Mouse (Mus musculus): ENCODE results near the gene Snai3. TPM values are rescaled to one million over a fixed set of nuclear protein-coding genes. Genes with fewer than 3 reads are reported as not detected.

The Snai3 gene
- polyA plus RNA-seq, 1 experiment = 1.3 TPM

DNA sequence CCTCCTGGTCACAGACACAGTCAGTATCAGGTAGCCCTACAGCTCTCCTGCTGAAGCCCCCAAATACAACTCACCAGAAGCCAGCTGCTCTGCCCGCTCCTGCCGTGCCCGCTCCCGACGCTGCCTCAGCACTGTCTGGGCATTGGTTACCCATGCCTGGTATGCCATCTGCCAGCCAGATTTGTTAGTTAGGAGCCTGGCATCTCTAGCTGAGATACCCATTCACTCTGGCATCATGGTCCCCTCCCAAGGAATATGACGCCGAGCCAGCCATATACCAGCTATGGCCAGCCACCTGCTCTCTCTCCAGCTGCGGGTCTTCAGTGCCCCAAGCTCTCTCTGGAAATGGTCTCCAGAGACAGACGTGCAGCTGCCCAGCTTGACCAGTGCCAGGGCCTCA is 27.9 kb upstream of the Snai3 start:
- no peaks in the 10 kb centered on the region for H3K79me2 ChIP-seq (ENCODE audit: control insufficient read depth, insufficient read depth)
- no peak overlapping the region for H3ac ChIP-seq (ENCODE audit: control insufficient read depth, insufficient read length)
- TF ChIP-seq USF1 (IDR thresholded peaks at IDR 0.05; ENCODE audit: low read depth) = no peak
- no peak for TF ChIP-seq MYOD1 (IDR thresholded peaks at IDR 0.05; ENCODE audit: control insufficient read depth in 1 of 3, insufficient read length in 2 of 3, low read depth in 2 of 3)
- no peak for TF ChIP-seq CEBPB (IDR thresholded peaks at IDR 0.05; ENCODE audit: insufficient read depth, poor library complexity, severe bottlenecking)
- TF ChIP-seq POLR2A (IDR thresholded peaks at IDR 0.05; ENCODE audit: insufficient read length, low read depth) = no peak
- TF ChIP-seq TCF3 (IDR thresholded peaks at IDR 0.05; ENCODE audit: insufficient read length, low read depth) = no peak
- no peak for TF ChIP-seq REST (IDR thresholded peaks at IDR 0.05; ENCODE audit: insufficient read depth, insufficient read length)
- no peak for TF ChIP-seq SRF (IDR thresholded peaks at IDR 0.05; ENCODE audit: control insufficient read depth, insufficient read length, low read depth)
- TF ChIP-seq MYOG (IDR thresholded peaks at IDR 0.05; ENCODE audit: control insufficient read depth in 1 of 3, insufficient read depth in 1 of 3, insufficient read length in 2 of 3, low read depth in 2 of 3) = no peak
- TF ChIP-seq POLR2AphosphoS2 (IDR thresholded peaks at IDR 0.05; ENCODE audit: insufficient read length, low read depth) = no peak
- TF ChIP-seq TCF12 (IDR thresholded peaks at IDR 0.05; ENCODE audit: insufficient read depth, poor library complexity, severe bottlenecking) = no peak
- no peak for TF ChIP-seq MAX (IDR thresholded peaks at IDR 0.05; ENCODE audit: low read depth)
- TF ChIP-seq E2F4 (IDR thresholded peaks at IDR 0.05; ENCODE audit: insufficient read depth) = no peak

DNA sequence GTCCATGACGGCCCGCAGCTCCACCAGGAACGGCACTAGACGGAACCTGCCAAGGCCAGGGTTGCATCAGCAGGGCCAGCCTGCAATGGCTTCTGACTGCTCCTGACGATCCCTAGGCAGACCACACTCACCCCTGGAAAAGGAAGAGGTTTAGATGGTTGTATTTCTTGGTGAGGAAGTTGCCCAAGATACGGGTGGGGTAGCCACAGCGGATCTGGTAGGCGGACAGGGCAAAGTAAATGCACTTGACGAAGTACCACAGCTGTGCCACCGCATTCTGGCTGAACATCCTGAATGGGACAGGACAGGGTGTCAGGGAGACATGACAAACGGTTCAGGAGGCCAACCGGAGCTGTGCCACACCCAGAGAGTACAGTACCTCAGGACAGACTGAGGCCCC is 24.3 kb upstream of the Snai3 start:
- H3K36me3 ChIP-seq (ENCODE audit: control insufficient read depth, insufficient read depth) = peaks cover 44% of the 10 kb centered on the region
- H3ac ChIP-seq (ENCODE audit: control insufficient read depth, insufficient read length) = no peak overlapping the region
- no peaks in the 10 kb centered on the region for H3K79me2 ChIP-seq (ENCODE audit: control insufficient read depth, insufficient read depth)
- no peaks in the 10 kb centered on the region for H3K27me3 ChIP-seq (ENCODE audit: control insufficient read depth, insufficient read depth, insufficient read length)
- no peak overlapping the region for H3K4me3 ChIP-seq
- no peak overlapping the region for H3K4me2 ChIP-seq (ENCODE audit: low read depth)
- TF ChIP-seq TCF3 (IDR thresholded peaks at IDR 0.05; ENCODE audit: insufficient read length, low read depth) (no peak), MAX (IDR thresholded peaks at IDR 0.05; ENCODE audit: low read depth) (no peak), POLR2A (IDR thresholded peaks at IDR 0.05; ENCODE audit: insufficient read length, low read depth) (peak; percentile 13), SRF (IDR thresholded peaks at IDR 0.05; ENCODE audit: control insufficient read depth, insufficient read length, low read depth) (no peak), CEBPB (IDR thresholded peaks at IDR 0.05; ENCODE audit: insufficient read depth, poor library complexity, severe bottlenecking) (no peak), POLR2AphosphoS2 (IDR thresholded peaks at IDR 0.05; ENCODE audit: insufficient read length, low read depth) (peak; percentile 23), USF1 (IDR thresholded peaks at IDR 0.05; ENCODE audit: low read depth) (no peak), TCF12 (IDR thresholded peaks at IDR 0.05; ENCODE audit: insufficient read depth, poor library complexity, severe bottlenecking) (no peak), MYOD1 (IDR thresholded peaks at IDR 0.05; ENCODE audit: control insufficient read depth in 1 of 3, insufficient read length in 2 of 3, low read depth in 2 of 3) (peak in 2 of 3 experiments; percentile 22 to 74), MYOG (IDR thresholded peaks at IDR 0.05; ENCODE audit: control insufficient read depth in 1 of 3, insufficient read depth in 1 of 3, insufficient read length in 2 of 3, low read depth in 2 of 3) (no peak)

More for the DNA sequence above, 27.9 kb upstream of the Snai3 start:
- H3K36me3 ChIP-seq (ENCODE audit: control insufficient read depth, insufficient read depth) = peaks cover 42% of the 10 kb centered on the region
- no peak overlapping the region for H3K4me2 ChIP-seq (ENCODE audit: low read depth)
- no peak overlapping the region for H3K4me3 ChIP-seq
- H3K27me3 ChIP-seq (ENCODE audit: control insufficient read depth, insufficient read depth, insufficient read length) = no peaks in the 10 kb centered on the region

DNA sequence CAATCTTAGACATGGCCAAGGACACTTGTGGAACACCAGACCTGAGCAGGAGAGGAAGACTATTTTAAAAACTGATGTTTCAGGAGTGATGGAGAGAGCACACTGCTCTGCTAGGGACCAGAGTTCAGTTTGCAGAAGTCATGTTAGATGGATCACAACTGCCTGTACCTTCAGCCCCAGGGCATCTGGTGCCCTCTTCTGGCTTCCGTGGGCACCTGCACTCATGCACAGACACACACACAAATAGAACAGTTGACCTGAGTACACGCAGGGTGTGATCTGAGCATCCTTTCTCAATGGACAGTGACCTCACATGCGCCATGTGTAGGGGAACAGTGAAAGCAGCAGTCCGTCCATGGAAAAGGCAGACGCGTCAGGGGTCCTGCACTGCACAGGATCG is 23.3 kb upstream of the Snai3 start:
- TF ChIP-seq POLR2A (IDR thresholded peaks at IDR 0.05; ENCODE audit: insufficient read length, low read depth) (no peak), POLR2AphosphoS2 (IDR thresholded peaks at IDR 0.05; ENCODE audit: insufficient read length, low read depth) (peak; percentile 63), REST (IDR thresholded peaks at IDR 0.05; ENCODE audit: insufficient read depth, insufficient read length) (no peak)
- H3K36me3 ChIP-seq (ENCODE audit: control insufficient read depth, insufficient read depth) = peaks cover 37% of the 10 kb centered on the region
- H3K4me2 ChIP-seq (ENCODE audit: low read depth) = no peak overlapping the region
- no peak overlapping the region for H3K4me3 ChIP-seq
- no peaks in the 10 kb centered on the region for H3K79me2 ChIP-seq (ENCODE audit: control insufficient read depth, insufficient read depth)
- H3ac ChIP-seq (ENCODE audit: control insufficient read depth, insufficient read length) = no peak overlapping the region
- no peaks in the 10 kb centered on the region for H3K27me3 ChIP-seq (ENCODE audit: control insufficient read depth, insufficient read depth, insufficient read length)

DNA sequence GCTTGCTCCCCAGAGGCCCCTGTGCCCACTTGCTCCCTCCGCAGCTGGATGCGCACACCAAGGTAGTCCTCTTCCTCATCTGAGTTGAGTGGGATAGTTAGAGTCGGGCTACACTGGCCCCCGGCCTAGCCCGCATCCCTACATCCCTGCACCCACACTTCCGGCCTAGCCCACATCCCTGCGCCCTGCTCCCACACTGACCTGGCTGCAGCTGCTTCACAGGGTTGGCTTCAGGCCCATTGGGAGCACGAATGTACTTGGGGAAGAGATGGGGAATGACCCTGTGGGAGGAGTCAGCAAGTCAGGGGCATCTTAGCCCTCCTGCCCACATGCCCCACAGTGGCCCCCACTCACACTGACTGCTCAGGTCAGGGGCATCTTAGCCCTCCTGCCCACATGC is 21.9 kb upstream of the Snai3 start:
- H3K36me3 ChIP-seq (ENCODE audit: control insufficient read depth, insufficient read depth) = peaks cover 34% of the 10 kb centered on the region
- H3K4me3 ChIP-seq = no peak overlapping the region
- H3K27me3 ChIP-seq (ENCODE audit: control insufficient read depth, insufficient read depth, insufficient read length) = no peaks in the 10 kb centered on the region
- no peak overlapping the region for H3K4me2 ChIP-seq (ENCODE audit: low read depth)
- no peak for TF ChIP-seq REST (IDR thresholded peaks at IDR 0.05; ENCODE audit: insufficient read depth, insufficient read length)
- TF ChIP-seq USF1 (IDR thresholded peaks at IDR 0.05; ENCODE audit: low read depth) = no peak
- no peak for TF ChIP-seq MYOG (IDR thresholded peaks at IDR 0.05; ENCODE audit: control insufficient read depth in 1 of 3, insufficient read depth in 1 of 3, insufficient read length in 2 of 3, low read depth in 2 of 3)
- no peak for TF ChIP-seq CEBPB (IDR thresholded peaks at IDR 0.05; ENCODE audit: insufficient read depth, poor library complexity, severe bottlenecking)
- TF ChIP-seq POLR2A (IDR thresholded peaks at IDR 0.05; ENCODE audit: insufficient read length, low read depth) = peak; percentile 8
- peak in 1 of 3 experiments; percentile 19 for TF ChIP-seq MYOD1 (IDR thresholded peaks at IDR 0.05; ENCODE audit: control insufficient read depth in 1 of 3, insufficient read length in 2 of 3, low read depth in 2 of 3)
- no peak for TF ChIP-seq MAX (IDR thresholded peaks at IDR 0.05; ENCODE audit: low read depth)
- no peak for TF ChIP-seq SRF (IDR thresholded peaks at IDR 0.05; ENCODE audit: control insufficient read depth, insufficient read length, low read depth)
- TF ChIP-seq TCF12 (IDR thresholded peaks at IDR 0.05; ENCODE audit: insufficient read depth, poor library complexity, severe bottlenecking) = no peak
- TF ChIP-seq E2F4 (IDR thresholded peaks at IDR 0.05; ENCODE audit: insufficient read depth) = no peak
- TF ChIP-seq POLR2AphosphoS2 (IDR thresholded peaks at IDR 0.05; ENCODE audit: insufficient read length, low read depth) = no peak
- no peak for TF ChIP-seq TCF3 (IDR thresholded peaks at IDR 0.05; ENCODE audit: insufficient read length, low read depth)
- H3ac ChIP-seq (ENCODE audit: control insufficient read depth, insufficient read length) = no peak overlapping the region
- no peaks in the 10 kb centered on the region for H3K79me2 ChIP-seq (ENCODE audit: control insufficient read depth, insufficient read depth)
